Mouse (Mus musculus): Measurements from ENCODE around the gene BC052040.

- TF ChIP-seq POLR2A (IDR thresholded peaks at IDR 0.05; ENCODE audit: insufficient read depth, low read length) (no peak), CTCF (IDR thresholded peaks at IDR 0.05; ENCODE audit: low read depth, low read length) (no peak), EP300 (IDR thresholded peaks at IDR 0.05; ENCODE audit: insufficient read depth, low read depth, low read length) (no peak)
Measured at GRCm38 (mm10) chr2:115724726-115725125, 143.2 kb downstream of the BC052040 start.

Measured in ES-Bruce4 (cell line).